Mouse (Mus musculus) CH12.LX (cell line): ENCODE results near the gene Dad1.
A peak's percentile ranks its signal among the peaks of the same experiment; 100 is the strongest.

Source experiments
- JUND ChIP-seq: conservative IDR thresholded peaks from 2 replicates; pipeline ENCODE4 v1.6.1; 2011; ENCODE audit warnings: low read depth, low read length, improper control_type of control experiment
- POLR2A ChIP-seq: IDR thresholded peaks from 2 replicates; pipeline ENCODE4 v1.6.1; 2011; ENCODE audit warnings: low read depth, mild to moderate bottlenecking, improper control_type of control experiment, low read length
- UBTF ChIP-seq: IDR thresholded peaks from 2 replicates; pipeline ENCODE4 v1.6.1; 2012; ENCODE audit warnings: low read depth, mild to moderate bottlenecking, inconsistent platforms, low read length, improper control_type of control experiment, moderate library complexity

- TF ChIP-seq POLR2A (no peak), UBTF (no peak), JUND (peak; percentile 69)
Measured at GRCm38 (mm10) chr14:54224064-54224417, 29.9 kb downstream of the Dad1 start.
